Mouse (Mus musculus) forebrain, embryonic 11.5 days (tissue): ENCODE results near the gene Gpr183. TPM values are rescaled to one million over a fixed set of nuclear protein-coding genes. Genes with fewer than 3 reads are reported as not detected.

Source experiments
- ATAC-seq: fragments of 200-750 bp; cut with Nextera tagmentation; replicated peaks from 2 replicates; pipeline ENCODE4 v1.8.0; 2017; ENCODE audit warnings: moderate TSS enrichment; ENCODE audit not compliant: low FRiP score
- DNase-seq: peaks from one replicate; pipeline ENCODE4 v3.0.0-alpha.2; 2017; ENCODE audit warnings: low spot score
- H3K27ac ChIP-seq: fragments of 300-500 bp; sonication (generic); 2 replicates; pipeline ENCODE4 v1.5.1; 2014; ENCODE audit warnings: low read depth, low read length
- H3K27me3 ChIP-seq: fragments of 300-500 bp; sonication (generic); 2 replicates; pipeline ENCODE4 v1.6.1; 2014; ENCODE audit warnings: mild to moderate bottlenecking, low read length, mixed read lengths; ENCODE audit not compliant: control insufficient read depth, insufficient read depth
- H3K36me3 ChIP-seq: fragments of 300-500 bp; sonication (generic); 2 replicates; pipeline ENCODE4 v1.6.1; 2014; ENCODE audit warnings: mild to moderate bottlenecking, low read length, moderate library complexity, mixed read lengths; ENCODE audit not compliant: control insufficient read depth, insufficient read depth
- H3K4me1 ChIP-seq: fragments of 300-500 bp; sonication (generic); replicated peaks from 2 replicates; pipeline ENCODE4 v1.6.1; 2014; ENCODE audit warnings: low read length, mixed read lengths; ENCODE audit not compliant: control insufficient read depth, insufficient read depth
- H3K4me2 ChIP-seq: fragments of 300-500 bp; sonication (generic); 2 replicates; pipeline ENCODE4 v1.6.1; 2014; ENCODE audit warnings: low read depth, mild to moderate bottlenecking, low read length, moderate library complexity, mixed read lengths; ENCODE audit not compliant: severe bottlenecking
- H3K4me3 ChIP-seq: fragments of 300-500 bp; sonication (generic); 2 replicates; pipeline ENCODE4 v1.5.1; 2014; ENCODE audit warnings: low read depth, low read length
- H3K9ac ChIP-seq: fragments of 300-500 bp; sonication (generic); 2 replicates; pipeline ENCODE4 v1.6.1; 2014; ENCODE audit warnings: low read length
- H3K9me3 ChIP-seq: fragments of 300-500 bp; sonication (generic); 2 replicates; pipeline ENCODE4 v1.6.1; 2016; ENCODE audit warnings: low read length, mixed read lengths; ENCODE audit not compliant: control insufficient read depth
- WGBS: fragments of 180-500 bp; shearing (Covaris S2); extraction: QIAGEN DNeasy Blood & Tissue Kit; methylation state at CpG from one replicate; pipeline ENCODE4 v1.1.7; 2014; 5-methylcytosine and 5-hydroxymethylcytosine counted together
- polyA plus RNA-seq: library from polyadenylated mRNA; unstranded; fragments of >200 nt; fragmentation: Nextera tagmentation; extraction: Ambion mirVana; gene quantifications from 2 replicates; pipeline ENCODE4 v1.2.1, GENCODE M21; 2014

Gpr183 gene
- polyA plus RNA-seq, 1 experiment from 2014 or later: 1.9 TPM

GRCm38 (mm10) chr14:122002224-122002623 is 37.2 kb upstream of the Gpr183 start:
- Histone ChIP-seq H3K4me1 (no peaks in the 10 kb centered on the region), H3K36me3 (no peaks in the 10 kb centered on the region), H3K27me3 (no peaks in the 10 kb centered on the region), H3K27ac (no peak overlapping the region), H3K4me2 (no peak overlapping the region), H3K4me3 (no peak overlapping the region), H3K9me3 (no peaks in the 10 kb centered on the region), H3K9ac (no peak overlapping the region)
- WGBS: 93% methylated on average over 7 of the region's 7 CpGs
- no peak for ATAC-seq
- DNase-seq: no peak

GRCm38 (mm10) chr14:122000346-122001105 is 35.5 kb upstream of the Gpr183 start:
- Histone ChIP-seq H3K4me3 (no peak overlapping the region), H3K27me3 (no peaks in the 10 kb centered on the region), H3K4me2 (no peak overlapping the region), H3K9me3 (no peaks in the 10 kb centered on the region), H3K36me3 (no peaks in the 10 kb centered on the region), H3K27ac (no peak overlapping the region), H3K9ac (no peak overlapping the region), H3K4me1 (no peaks in the 10 kb centered on the region)
- DNase-seq (no peak), ATAC-seq (no peak)
- 94% methylated on average over 17 of the region's 17 CpGs for WGBS

GRCm38 (mm10) chr14:121999455-121999854 is 34.5 kb upstream of the Gpr183 start:
- Histone ChIP-seq H3K36me3 (no peaks in the 10 kb centered on the region), H3K9ac (no peak overlapping the region), H3K27me3 (no peaks in the 10 kb centered on the region), H3K4me2 (no peak overlapping the region), H3K27ac (no peak overlapping the region), H3K9me3 (no peaks in the 10 kb centered on the region), H3K4me1 (no peaks in the 10 kb centered on the region), H3K4me3 (no peak overlapping the region)
- 84% methylated on average over 8 of the region's 8 CpGs for WGBS
- DNase-seq: no peak
- ATAC-seq: no peak

- ATAC-seq (no peak), DNase-seq (no peak)
- no peak overlapping the region for H3K4me3 ChIP-seq
- no peak overlapping the region for H3K27ac ChIP-seq
- no peak overlapping the region for H3K9ac ChIP-seq
- H3K36me3 ChIP-seq: no peaks in the 10 kb centered on the region
- H3K4me1 ChIP-seq: no peaks in the 10 kb centered on the region
- no peaks in the 10 kb centered on the region for H3K9me3 ChIP-seq
- H3K4me2 ChIP-seq: no peak overlapping the region
- 95% methylated on average over 8 of the region's 8 CpGs for WGBS
- no peaks in the 10 kb centered on the region for H3K27me3 ChIP-seq
These were observed 31.8 kb upstream of the Gpr183 start for GRCm38 (mm10) chr14:121996786-121997185.

- 89% methylated on average over 1 of the region's 1 CpGs for WGBS
- no peak for ATAC-seq
- no peak overlapping the region for H3K4me3 ChIP-seq
These were observed 30.5 kb upstream of the Gpr183 start for GRCm38 (mm10) chr14:121995557-121995870.

GRCm38 (mm10) chr14:121994846-121995556 is 30.0 kb upstream of the Gpr183 start:
- no peak overlapping the region for H3K4me2 ChIP-seq
- no peak overlapping the region for H3K27ac ChIP-seq
- H3K9ac ChIP-seq: no peak overlapping the region
- H3K9me3 ChIP-seq: no peaks in the 10 kb centered on the region
- ATAC-seq (no peak), DNase-seq (no peak)
- no peaks in the 10 kb centered on the region for H3K36me3 ChIP-seq
- no peaks in the 10 kb centered on the region for H3K4me1 ChIP-seq
- WGBS: 92% methylated on average over 7 of the region's 7 CpGs
- H3K4me3 ChIP-seq: no peak overlapping the region
- no peaks in the 10 kb centered on the region for H3K27me3 ChIP-seq

More at GRCm38 (mm10) chr14:121995557-121995870, 30.5 kb upstream of the Gpr183 start:
- DNase-seq: no peak
- Histone ChIP-seq H3K4me2 (no peak overlapping the region), H3K36me3 (no peaks in the 10 kb centered on the region), H3K27me3 (no peaks in the 10 kb centered on the region), H3K27ac (no peak overlapping the region), H3K9me3 (no peaks in the 10 kb centered on the region), H3K9ac (no peak overlapping the region), H3K4me1 (no peaks in the 10 kb centered on the region)

GRCm38 (mm10) chr14:121994171-121994700 is 29.2 kb upstream of the Gpr183 start:
- Histone ChIP-seq H3K4me2 (no peak overlapping the region), H3K4me3 (no peak overlapping the region), H3K36me3 (no peaks in the 10 kb centered on the region), H3K9ac (no peak overlapping the region), H3K27ac (no peak overlapping the region), H3K27me3 (no peaks in the 10 kb centered on the region), H3K9me3 (no peaks in the 10 kb centered on the region), H3K4me1 (no peaks in the 10 kb centered on the region)
- no peak for DNase-seq
- WGBS: 94% methylated on average over 17 of the region's 17 CpGs
- no peak for ATAC-seq

- Histone ChIP-seq H3K27ac (no peak overlapping the region), H3K9ac (no peak overlapping the region), H3K4me3 (no peak overlapping the region), H3K4me1 (no peaks in the 10 kb centered on the region), H3K4me2 (no peak overlapping the region), H3K36me3 (no peaks in the 10 kb centered on the region), H3K27me3 (no peaks in the 10 kb centered on the region), H3K9me3 (no peaks in the 10 kb centered on the region)
- no peak for ATAC-seq
- no peak for DNase-seq
- WGBS: 95% methylated on average over 4 of the region's 4 CpGs
These were observed 28.6 kb upstream of the Gpr183 start for GRCm38 (mm10) chr14:121993616-121994015.
